Mouse (Mus musculus) forebrain, embryonic 11.5 days (tissue): ENCODE data around the gene Ptrh1. TPM values are rescaled to one million over a fixed set of nuclear protein-coding genes. Genes with fewer than 3 reads are reported as not detected.

Source experiments
- polyA plus RNA-seq: library from polyadenylated mRNA; unstranded; fragments of >200 nt; fragmentation: Nextera tagmentation; extraction: Ambion mirVana; gene quantifications from 2 replicates; pipeline ENCODE4 v1.2.1, GENCODE M21; 2014

Gene Ptrh1
- polyA plus RNA-seq, 1 experiment from 2014 or later = 3.3 TPM

Other genes with a start within 250 kb of the Ptrh1 start
- 10.4 and 10.6 TPM in 2 replicates for gene Fam102a, start 240.5 kb upstream of the Ptrh1 start, polyA plus RNA-seq
- gene Dpm2, start 204.9 kb upstream of the Ptrh1 start, polyA plus RNA-seq = 98.9 and 102 TPM in 2 replicates
- 1.8 and 2.3 TPM in 2 replicates for gene Pip5kl1, start 201.0 kb upstream of the Ptrh1 start, polyA plus RNA-seq
- gene 9430097D07Rik, start 200.1 kb upstream of the Ptrh1 start, polyA plus RNA-seq = 0.35 TPM in 1 of 2 replicates, not detected in the other
- 15.4 and 16.7 TPM in 2 replicates for gene St6galnac4, start 188.7 kb upstream of the Ptrh1 start, polyA plus RNA-seq
- 4.7 and 5.1 TPM in 2 replicates for gene St6galnac6, start 176.1 kb upstream of the Ptrh1 start, polyA plus RNA-seq
- gene Ak1, start 154.0 kb upstream of the Ptrh1 start, polyA plus RNA-seq = 18.9 and 20.6 TPM in 2 replicates
- 25.5 and 25.9 TPM in 2 replicates for gene Eng, start 129.2 kb upstream of the Ptrh1 start, polyA plus RNA-seq
- gene Fpgs, start 71.6 kb upstream of the Ptrh1 start, polyA plus RNA-seq = 21.9 and 22.3 TPM in 2 replicates
- 79.2 and 95.7 TPM in 2 replicates for gene Cdk9, start 62.7 kb upstream of the Ptrh1 start, polyA plus RNA-seq
- gene Sh2d3c, start 54.7 kb upstream of the Ptrh1 start, polyA plus RNA-seq = 33.2 and 33.7 TPM in 2 replicates
- gene 6330409D20Rik, start 34.8 kb upstream of the Ptrh1 start, polyA plus RNA-seq = 2.1 and 2.3 TPM in 2 replicates
- gene Tor2a, start 18.6 kb upstream of the Ptrh1 start, polyA plus RNA-seq = 56.8 and 68.3 TPM in 2 replicates
- 0.80 and 0.84 TPM in 2 replicates for gene Ttc16, start 153 bp upstream of the Ptrh1 start, polyA plus RNA-seq
- 0.33 and 0.87 TPM in 2 replicates for gene Cfap157, start 8.6 kb downstream of the Ptrh1 start, polyA plus RNA-seq
- gene Stxbp1, start 71.5 kb downstream of the Ptrh1 start, polyA plus RNA-seq = 44.0 and 44.6 TPM in 2 replicates
- 13.8 and 15.4 TPM in 2 replicates for gene Fam129b, start 100.3 kb downstream of the Ptrh1 start, polyA plus RNA-seq
- gene Rpl12, start 185.8 kb downstream of the Ptrh1 start, polyA plus RNA-seq = 134 and 151 TPM in 2 replicates
- gene Lrsam1, start 185.8 kb downstream of the Ptrh1 start, polyA plus RNA-seq = 10.7 and 13.0 TPM in 2 replicates
- gene Slc2a8, start 206.3 kb downstream of the Ptrh1 start, polyA plus RNA-seq = 11.8 and 13.4 TPM in 2 replicates